Mouse (Mus musculus) liver, embryonic 14.5 days (tissue): ENCODE measurements around the gene Gm3327. TPM values are rescaled to one million over a fixed set of nuclear protein-coding genes. Genes with fewer than 3 reads are reported as not detected.

ENCODE experiments used
- ATAC-seq: fragments of 200-750 bp; cut with Nextera tagmentation; 2 replicates; pipeline ENCODE4 v1.8.0; 2017; ENCODE audit warnings: moderate number of reproducible peaks, mild to moderate bottlenecking, moderate library complexity; ENCODE audit not compliant: insufficient read depth
- DNase-seq, 3 experiments: peaks; one replicate each; pipeline ENCODE4 v3.0.0-alpha.2; 2012 to 2013; ENCODE audit warnings: low read depth in 3 of 3, low spot score in 3 of 3
- H3K27ac ChIP-seq: fragments of 300-500 bp; sonication (generic); 2 replicates; pipeline ENCODE4 v1.5.1; 2014; ENCODE audit warnings: moderate library complexity, mild to moderate bottlenecking, control low read depth, inconsistent platforms
- H3K27me3 ChIP-seq: fragments of 300-500 bp; sonication (generic); 2 replicates; pipeline ENCODE4 v1.6.1; 2014; ENCODE audit warnings: mild to moderate bottlenecking, low read length, moderate library complexity; ENCODE audit not compliant: control insufficient read depth, insufficient read depth
- H3K36me3 ChIP-seq: fragments of 300-500 bp; sonication (generic); replicated peaks from 2 replicates; pipeline ENCODE4 v1.6.1; 2014; ENCODE audit warnings: low read depth; ENCODE audit not compliant: control insufficient read depth, insufficient read depth
- H3K4me1 ChIP-seq, 2 experiments: fragments of 200-500 bp in 1 of 2; fragments of 300-500 bp in 1 of 2; sonication (generic) in 1 of 2; replicated peaks; 2 replicates each; pipeline ENCODE4 v1.6.1; 2012 to 2014; ENCODE audit warnings: antibody characterized with exemption in 1 of 2, inconsistent platforms in 1 of 2, low read length in 1 of 2; ENCODE audit not compliant: control insufficient read depth in 2 of 2, insufficient read depth in 2 of 2
- H3K4me2 ChIP-seq: fragments of 300-500 bp; sonication (generic); 2 replicates; pipeline ENCODE4 v1.6.1; 2014; ENCODE audit warnings: low read depth, mild to moderate bottlenecking, control low read depth, moderate library complexity
- H3K4me3 ChIP-seq, 2 experiments: fragments of 200-500 bp in 1 of 2; fragments of 300-500 bp in 1 of 2; sonication (generic) in 1 of 2; 2 replicates each; pipeline ENCODE4 v1.5.1; 2012 to 2014; ENCODE audit warnings: low read depth in 2 of 2, low read length in 2 of 2, mild to moderate bottlenecking in 2 of 2, control low read depth in 1 of 2, inconsistent platforms in 1 of 2, moderate library complexity in 1 of 2; ENCODE audit not compliant: insufficient read depth in 1 of 2
- H3K9ac ChIP-seq: fragments of 300-500 bp; sonication (generic); replicated peaks from 2 replicates; pipeline ENCODE4 v1.6.1; 2014; ENCODE audit warnings: mild to moderate bottlenecking, control low read depth, moderate library complexity
- H3K9me3 ChIP-seq: fragments of 300-500 bp; sonication (generic); 2 replicates; pipeline ENCODE4 v1.6.1; 2016; ENCODE audit warnings: low read length, mixed read lengths; ENCODE audit not compliant: control insufficient read depth
- CTCF ChIP-seq: IDR thresholded peaks from 2 replicates; pipeline ENCODE4 v1.5.1; 2016; ENCODE audit warnings: antibody characterized with exemption, low read depth, control low read depth
- EP300 ChIP-seq: IDR thresholded peaks from 2 replicates; pipeline ENCODE4 v1.6.1; 2016; ENCODE audit warnings: antibody characterized with exemption, low read depth
- polyA plus RNA-seq, 2 experiments: library from polyadenylated mRNA; depleted of rRNA in 1 of 2; stranded (reverse) in 1 of 2; unstranded in 1 of 2; fragments of >200 nt; fragmentation: Nextera tagmentation in 1 of 2; extraction: Ambion mirVana in 1 of 2; gene quantifications; 2 replicates each; pipeline versions ENCODE4 v1.2.1 to v1.2.3; 2012 to 2014

Gm3327 gene
- polyA plus RNA-seq, 2 experiments, result not detected

- no peak overlapping the region for H3K4me3 ChIP-seq
- TF ChIP-seq CTCF (no peak), EP300 (no peak)
- no peak for ATAC-seq
- DNase-seq, result no peak
- no peaks in the 10 kb centered on the region for H3K9me3 ChIP-seq
- H3K9ac ChIP-seq, result no peak overlapping the region
- H3K4me1 ChIP-seq, result no peaks in the 10 kb centered on the region
- no peak overlapping the region for H3K4me2 ChIP-seq
- no peaks in the 10 kb centered on the region for H3K27me3 ChIP-seq
- no peak overlapping the region for H3K27ac ChIP-seq
- H3K36me3 ChIP-seq, result no peaks in the 10 kb centered on the region
Observed at GRCm38 (mm10) chr14:44110981-44111380, 12.7 kb upstream of the Gm3327 start.

Other genes starting within 250 kb of the Gm3327 start
- gene Ear1, start 248.3 kb upstream of the Gm3327 start, polyA plus RNA-seq (2012; rRNA removed), result 8.8 and 18.7 TPM in 2 replicates
- 2.9 and 3.2 TPM in 2 replicates for gene Ear1, start 248.3 kb upstream of the Gm3327 start, polyA plus RNA-seq (2014; fragmentation: Nextera tagmentation; extraction: Ambion mirVana)
- gene Ear10, start 200.3 kb upstream of the Gm3327 start, polyA plus RNA-seq (2012; rRNA removed), result not detected in 2 replicates
- not detected in 2 replicates for gene Ear10, start 200.3 kb upstream of the Gm3327 start, polyA plus RNA-seq (2014; fragmentation: Nextera tagmentation; extraction: Ambion mirVana)
- 7.5 and 11.1 TPM in 2 replicates for gene Gm8113, start 198.5 kb upstream of the Gm3327 start, polyA plus RNA-seq (2012; rRNA removed)
- 7.4 and 8.6 TPM in 2 replicates for gene Gm8113, start 198.5 kb upstream of the Gm3327 start, polyA plus RNA-seq (2014; fragmentation: Nextera tagmentation; extraction: Ambion mirVana)
- gene Ang5, start 166.8 kb upstream of the Gm3327 start, polyA plus RNA-seq (2012; rRNA removed), result not detected in 2 replicates
- gene Ang5, start 166.8 kb upstream of the Gm3327 start, polyA plus RNA-seq (2014; fragmentation: Nextera tagmentation; extraction: Ambion mirVana), result not detected in 2 replicates
- gene Ang6, start 121.6 kb upstream of the Gm3327 start, polyA plus RNA-seq (2012; rRNA removed), result 0.15 TPM in 1 of 2 replicates, not detected in the other
- not detected in 2 replicates for gene Ang6, start 121.6 kb upstream of the Gm3327 start, polyA plus RNA-seq (2014; fragmentation: Nextera tagmentation; extraction: Ambion mirVana)
- 18.7 and 25.9 TPM in 2 replicates for gene Ear2, start 21.2 kb upstream of the Gm3327 start, polyA plus RNA-seq (2012; rRNA removed)
- gene Ear2, start 21.2 kb upstream of the Gm3327 start, polyA plus RNA-seq (2014; fragmentation: Nextera tagmentation; extraction: Ambion mirVana), result 7.5 and 8.8 TPM in 2 replicates
- not detected in 2 replicates for gene Gm8212, start 73.8 kb downstream of the Gm3327 start, polyA plus RNA-seq (2012; rRNA removed)
- gene Gm8212, start 73.8 kb downstream of the Gm3327 start, polyA plus RNA-seq (2014; fragmentation: Nextera tagmentation; extraction: Ambion mirVana), result not detected in 2 replicates
- not detected in 2 replicates for gene 4930503E14Rik, start 89.4 kb downstream of the Gm3327 start, polyA plus RNA-seq (2012; rRNA removed)
- gene 4930503E14Rik, start 89.4 kb downstream of the Gm3327 start, polyA plus RNA-seq (2014; fragmentation: Nextera tagmentation; extraction: Ambion mirVana), result not detected in 2 replicates
- gene Gm8220, start 161.7 kb downstream of the Gm3327 start, polyA plus RNA-seq (2012; rRNA removed), result not detected in 2 replicates
- gene Gm8220, start 161.7 kb downstream of the Gm3327 start, polyA plus RNA-seq (2014; fragmentation: Nextera tagmentation; extraction: Ambion mirVana), result not detected in 2 replicates
- not detected in 2 replicates for gene Gm5930, start 214.7 kb downstream of the Gm3327 start, polyA plus RNA-seq (2012; rRNA removed)
- not detected in 2 replicates for gene Gm5930, start 214.7 kb downstream of the Gm3327 start, polyA plus RNA-seq (2014; fragmentation: Nextera tagmentation; extraction: Ambion mirVana)
- not detected in 2 replicates for gene Gm8229, start 241.5 kb downstream of the Gm3327 start, polyA plus RNA-seq (2012; rRNA removed)
- not detected in 2 replicates for gene Gm8229, start 241.5 kb downstream of the Gm3327 start, polyA plus RNA-seq (2014; fragmentation: Nextera tagmentation; extraction: Ambion mirVana)